Mouse (Mus musculus) frontal cortex, postnatal 14 days (tissue): ENCODE measurements at regions not wholly inside any gene's neighbourhood (a gene's known extent, or its start where the extent isn't known, plus 50 kb on each side); places are given as distances from the start of the nearest gene placed in this dataset.

ENCODE experiments used
- DNase-seq, 2 experiments: peaks; one replicate each; pipeline ENCODE4 v3.0.0; 2022; ENCODE audit warnings: low spot score in 2 of 2

- DNase-seq, result no peak
Observed at GRCm38 (mm10) chr5:133712652-133713051, 386.9 kb upstream of the Castor2 start.

GRCm38 (mm10) chr5:133708881-133709280 is 390.6 kb upstream of the Castor2 start:
- DNase-seq, result no peak

DNA sequence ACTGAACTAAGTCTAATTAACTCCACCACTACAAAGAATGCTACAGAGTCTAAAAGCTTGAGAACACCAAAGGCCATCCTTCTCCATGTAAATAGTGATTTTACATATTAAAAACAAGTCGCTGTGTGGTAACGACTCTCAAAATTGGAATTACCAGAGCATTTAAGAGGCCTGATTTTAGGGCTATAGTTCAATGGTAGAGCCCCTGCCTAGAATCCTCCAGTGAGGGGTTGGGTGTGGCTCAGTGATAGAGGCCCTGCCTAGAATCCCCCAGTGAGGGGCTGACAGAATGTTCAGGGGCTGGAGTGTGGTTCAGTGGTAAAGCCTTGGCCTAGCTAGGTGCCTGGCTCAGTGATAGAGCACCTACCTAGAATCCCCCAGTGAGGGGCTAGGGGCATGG is 413.3 kb upstream of the Castor2 start:
- DNase-seq, result no peak

DNA sequence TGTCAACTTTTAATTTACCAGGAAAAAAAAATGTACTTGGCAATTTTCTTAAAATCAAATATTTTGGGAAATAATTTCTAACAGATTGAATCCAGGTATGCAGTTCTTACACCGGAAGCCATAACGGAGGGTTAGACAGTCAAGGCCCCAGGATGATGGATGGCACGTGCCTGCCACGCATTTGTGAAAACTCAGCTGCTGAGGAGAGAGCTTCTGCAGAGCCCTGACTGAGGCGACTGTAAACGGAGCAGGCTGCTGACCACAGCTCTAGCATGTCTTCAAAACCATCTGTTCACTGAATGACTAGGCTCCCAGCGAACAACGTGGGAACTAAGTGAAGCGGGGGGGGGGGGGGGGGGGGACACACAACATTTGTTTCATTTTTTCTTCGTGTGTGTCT is 416.5 kb upstream of the Castor2 start:
- no peak for DNase-seq

DNA sequence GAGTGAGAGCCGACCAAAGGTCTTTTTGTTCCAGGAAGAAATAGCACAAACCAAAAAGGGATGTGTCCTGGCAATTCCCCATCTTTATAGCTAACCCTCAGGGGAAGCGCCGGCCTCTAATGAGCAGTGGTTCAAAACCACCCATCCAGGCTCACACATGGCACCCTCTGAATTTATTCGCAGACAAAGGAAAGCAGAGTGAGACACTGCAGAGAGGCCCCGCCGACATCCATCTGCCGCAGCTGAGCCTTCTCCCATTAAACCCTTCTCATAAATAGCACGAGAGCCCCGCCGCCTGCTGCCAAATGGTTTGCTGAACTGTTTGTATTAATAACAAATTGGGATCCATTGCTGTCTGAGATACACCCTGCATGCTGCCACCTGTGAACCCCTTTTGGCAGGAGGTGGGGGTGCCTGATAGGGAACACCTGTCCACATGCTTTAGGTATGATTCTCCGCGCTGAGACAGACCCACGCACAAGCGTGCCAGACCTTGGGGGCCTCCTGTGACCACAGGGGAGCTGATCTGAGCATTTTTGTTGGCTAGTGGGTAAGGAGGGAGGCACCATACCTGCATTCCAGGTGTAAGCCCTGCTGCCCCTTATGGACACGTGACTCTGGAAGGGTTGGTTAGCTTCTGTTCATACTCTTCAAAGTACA is 422.6 kb upstream of the Castor2 start:
- peak in 1 of 2 experiments; percentile 7 for DNase-seq

GRCm38 (mm10) chr5:133675636-133676035 is 423.9 kb upstream of the Castor2 start:
- DNase-seq, result no peak

DNA sequence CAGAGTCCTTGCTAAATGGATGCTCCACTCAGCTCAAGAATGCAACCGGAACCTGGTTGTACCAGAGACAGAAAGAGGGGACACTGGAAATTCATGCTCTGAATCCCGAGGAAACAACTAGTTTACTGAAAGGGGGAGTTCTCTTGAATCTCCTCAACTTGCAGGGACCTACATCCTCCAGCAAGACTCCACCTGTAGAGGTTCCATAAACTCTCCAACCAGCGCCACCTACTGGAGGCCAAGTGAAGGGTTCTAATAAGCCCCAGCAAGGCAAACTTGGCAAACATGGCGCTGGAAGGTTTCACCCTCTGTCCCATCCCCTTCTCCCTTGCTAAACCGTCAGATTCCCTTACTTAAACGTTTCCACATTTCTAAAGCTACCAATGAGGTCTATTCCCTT is 433.0 kb upstream of the Castor2 start:
- peak in 1 of 2 experiments; percentile 37 for DNase-seq

- DNase-seq, result no peak
Observed at GRCm38 (mm10) chr5:133662474-133663256, 436.8 kb upstream of the Castor2 start.

GRCm38 (mm10) chr5:133660351-133660750 is 439.2 kb upstream of the Castor2 start:
- no peak for DNase-seq

GRCm38 (mm10) chr5:133656837-133657236 is 442.7 kb upstream of the Castor2 start:
- no peak for DNase-seq

DNA sequence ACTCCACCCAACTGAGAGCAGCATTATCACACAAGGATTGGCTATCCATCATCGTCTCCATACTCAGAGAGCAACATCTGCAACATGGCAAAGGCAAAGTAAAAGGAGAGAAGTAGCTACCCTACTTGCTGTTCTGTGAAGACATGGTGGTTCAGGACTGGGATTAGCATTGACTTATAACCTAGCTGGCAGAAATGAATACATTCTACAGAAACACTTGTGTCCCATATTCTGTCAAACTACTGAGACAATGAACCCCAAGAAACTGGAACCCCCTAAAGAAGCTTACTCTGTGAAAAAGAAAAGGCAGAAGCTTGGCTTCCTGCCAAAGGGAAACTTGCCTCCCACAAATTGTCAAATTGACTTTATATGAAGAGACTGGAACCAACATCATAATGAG is 446.1 kb upstream of the Castor2 start:
- no peak for DNase-seq

- DNase-seq, result no peak
Observed at GRCm38 (mm10) chr5:133650246-133650645, 449.3 kb upstream of the Castor2 start.

DNA sequence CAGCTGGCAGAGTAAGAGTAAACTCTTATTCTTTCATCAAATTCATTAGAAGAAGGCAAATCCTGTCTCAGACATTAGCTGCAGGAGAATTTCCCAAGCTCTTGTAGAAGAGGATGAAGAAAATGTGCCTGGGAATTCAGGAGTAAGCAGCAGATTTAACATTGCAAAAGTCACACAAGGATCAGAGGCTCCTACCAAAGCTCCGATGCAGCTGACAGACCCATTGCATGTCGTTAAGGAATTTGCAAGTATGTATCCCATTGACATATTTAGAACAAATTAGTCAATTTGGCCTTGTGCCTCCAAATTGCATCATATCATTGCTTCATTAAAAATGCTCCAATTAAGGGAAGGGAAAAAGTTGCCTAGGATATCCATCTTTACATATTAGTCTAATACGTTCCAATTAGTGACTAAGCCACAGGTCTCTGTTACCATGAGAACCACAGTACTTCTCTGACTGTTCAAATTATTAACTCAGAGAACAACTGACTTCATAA is 453.8 kb upstream of the Castor2 start:
- no peak for DNase-seq

GRCm38 (mm10) chr5:133643326-133643725 is 456.2 kb upstream of the Castor2 start:
- no peak for DNase-seq

- DNase-seq, result no peak
Observed at GRCm38 (mm10) chr5:133634481-133634880, 465.0 kb upstream of the Castor2 start.

DNA sequence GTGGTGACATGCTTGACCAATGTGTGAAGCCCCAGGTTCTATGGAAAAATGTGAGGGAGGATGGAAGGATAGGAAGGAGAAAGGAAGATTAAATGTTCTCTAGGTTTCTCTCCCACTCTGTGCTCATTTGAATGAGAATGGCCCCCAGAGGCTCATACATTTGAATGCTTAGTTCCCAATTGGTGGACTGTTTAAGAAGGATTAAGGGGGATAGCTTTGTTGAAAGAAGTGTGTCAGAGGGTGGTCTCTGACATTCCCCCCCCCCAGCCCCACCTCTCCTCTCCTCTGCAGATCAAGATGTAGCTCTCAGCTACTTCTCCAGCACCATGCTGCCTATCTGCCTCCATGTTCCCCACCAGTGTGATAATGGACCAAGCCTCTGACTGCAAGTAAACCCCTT is 467.7 kb upstream of the Castor2 start:
- no peak for DNase-seq

- no peak for DNase-seq
Observed at GRCm38 (mm10) chr5:133619347-133619746, 480.2 kb upstream of the Castor2 start.

DNA sequence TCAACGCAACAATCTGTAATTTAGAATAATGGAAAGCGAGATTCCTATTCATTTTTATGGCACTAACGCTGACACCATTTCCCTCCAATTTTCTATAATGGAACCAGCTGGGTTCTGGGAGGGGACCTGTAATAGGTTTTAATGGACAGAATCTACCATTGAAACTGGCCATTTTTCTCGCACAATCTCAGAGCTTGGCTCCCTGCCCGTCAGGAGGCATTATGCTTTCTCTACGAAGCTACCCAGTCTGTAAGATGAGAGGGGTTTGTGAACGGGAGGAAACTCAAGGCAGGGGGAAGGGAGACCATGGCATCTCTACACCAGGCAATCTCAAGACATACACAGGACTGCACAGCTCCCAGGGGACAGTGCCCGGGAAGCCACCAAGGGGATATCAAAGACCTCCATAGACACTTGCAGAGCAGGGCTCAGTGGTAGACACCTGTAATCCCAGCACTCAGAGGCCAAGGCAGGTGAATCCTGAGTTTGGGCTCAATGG is 498.2 kb upstream of the Castor2 start:
- no peak for DNase-seq

- no peak for DNase-seq
Observed at GRCm38 (mm10) chr5:133600630-133601029, 498.9 kb upstream of the Castor2 start.

DNA sequence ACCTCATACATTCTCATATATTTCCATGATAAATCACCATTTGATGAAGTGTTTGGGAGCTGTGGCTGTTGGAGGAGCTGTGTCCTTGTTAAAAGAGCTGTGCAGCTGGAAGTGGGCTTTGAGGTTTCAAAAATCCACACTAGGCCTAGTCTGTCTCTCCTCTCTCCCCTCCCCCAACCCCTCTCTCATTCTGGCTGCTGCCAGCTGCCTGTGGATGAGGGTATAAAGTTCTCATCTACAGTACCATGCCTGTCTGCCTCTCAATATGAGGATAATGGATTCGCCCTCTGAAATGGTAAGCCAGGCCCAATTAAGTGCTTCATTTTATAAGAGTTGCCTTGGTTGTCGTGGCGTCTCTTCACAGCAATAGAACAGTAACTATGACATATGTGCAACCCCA is 501.4 kb upstream of the Castor2 start:
- DNase-seq, result no peak

DNA sequence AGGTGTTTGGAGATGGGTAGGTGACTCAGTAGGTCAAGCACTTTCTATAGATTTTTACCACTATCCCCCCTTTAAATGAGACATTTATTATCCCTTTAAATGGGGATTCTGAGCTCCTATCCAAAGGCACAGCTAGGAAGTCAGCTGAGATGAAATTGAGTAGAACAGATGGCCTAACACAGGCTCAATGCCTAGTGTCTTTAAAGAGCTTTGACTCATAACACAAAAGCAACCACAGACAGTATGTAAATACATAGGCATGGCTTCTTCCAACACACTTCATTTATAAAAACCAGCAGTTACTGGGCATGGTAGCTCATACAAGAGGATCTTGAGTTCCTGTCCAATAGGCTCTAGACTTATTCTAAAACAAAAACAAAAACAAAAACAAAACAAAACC is 513.0 kb upstream of the Castor2 start:
- DNase-seq, result no peak

GRCm38 (mm10) chr5:133585181-133585580 is 514.3 kb upstream of the Castor2 start:
- DNase-seq, result peak; percentile 16 to 67

DNA sequence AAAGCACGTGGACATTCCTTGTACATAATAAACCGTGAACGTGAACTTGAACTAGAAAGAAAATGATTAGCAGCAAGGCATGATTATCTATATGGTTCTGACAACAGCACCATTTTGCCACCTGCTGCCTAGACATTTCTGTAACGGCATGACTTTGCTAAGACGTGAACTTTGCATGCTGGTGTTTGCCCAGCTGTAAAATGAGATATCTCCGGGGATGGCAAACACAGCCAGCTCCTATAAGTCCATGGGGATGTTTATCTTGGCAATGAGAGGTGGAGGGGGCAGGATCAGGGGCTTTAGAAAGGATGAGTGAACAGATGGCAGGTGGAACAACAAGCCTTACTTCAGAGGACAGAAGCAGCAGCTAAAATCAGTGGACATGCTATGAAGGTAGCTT is 522.9 kb upstream of the Castor2 start:
- no peak for DNase-seq
